Comparison of ENCODE assay signal across 12 mouse cellular contexts in the genomic region with DNA sequence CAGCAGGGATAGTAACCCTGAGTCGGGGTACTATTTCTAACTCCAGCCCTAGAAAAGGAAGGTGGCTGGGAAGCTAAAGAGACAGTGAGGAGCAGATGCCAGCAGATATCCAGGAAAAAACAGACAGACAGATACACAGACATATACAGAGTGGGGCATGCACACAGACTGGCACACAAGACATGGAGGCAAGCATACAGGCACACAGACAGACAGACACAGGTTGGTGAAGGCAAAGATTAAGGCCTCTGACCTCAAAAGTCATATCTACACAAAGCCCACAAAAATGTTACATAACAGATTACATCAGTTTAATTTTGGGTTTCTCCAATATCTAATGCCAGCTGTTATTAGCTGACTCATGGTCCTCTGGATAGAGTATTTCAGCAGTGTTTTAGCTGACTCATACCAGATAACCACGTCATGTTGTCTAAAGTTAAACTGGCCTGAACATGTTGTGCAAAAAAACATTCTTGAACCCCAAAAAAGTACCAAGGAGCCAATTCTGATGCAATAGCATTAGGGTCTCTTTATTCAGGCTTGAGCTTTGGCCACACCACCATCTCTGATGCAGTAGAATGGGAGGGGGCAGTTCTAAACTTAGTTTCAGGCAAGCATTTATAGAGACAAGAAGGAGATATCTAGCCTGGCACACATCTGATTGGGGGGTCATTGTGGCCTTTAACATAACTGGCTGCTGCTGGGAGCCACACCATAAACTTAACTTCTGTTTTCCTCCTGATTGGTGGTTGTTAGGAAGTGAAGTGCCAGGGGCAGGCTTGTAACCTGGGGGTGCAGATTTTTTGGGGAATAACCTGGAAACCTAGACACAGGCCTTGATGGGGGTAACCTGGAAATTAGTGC.
DNase-seq lines count a peak whose midpoint lies in the region; ATAC-seq lines count a peak whose summit lies in the region.
"Had no signal": no experiment of that assay in that cellular context is flagged by ENCODE, and none has a peak within 500 bp of the region (broad histone marks: within the 10 kb centered on the region; RNA-seq: fewer than 3 reads in every experiment).

No protein-coding gene starts in this region.

- 47% methylated on average over 2 of the region's 2 CpGs for WGBS in liver, embryonic 12.5 days (ENCODE audit: insufficient replicate concordance)

- no peak for ATAC-seq in megakaryocyte, adult 5-6 weeks (ENCODE audit: poor library complexity, severe bottlenecking)
- ATAC-seq in liver, embryonic 12.5 days, result peak; percentile 96
- ATAC-seq: lung, postnatal 0 days had no signal

- H3K4me1 ChIP-seq in megakaryocyte, embryonic 14.5 days, result peaks cover 13% of the 10 kb centered on the region
- H3K4me1 ChIP-seq in liver, embryonic 12.5 days, result peaks cover 20% of the 10 kb centered on the region
- H3K4me1 ChIP-seq: midbrain, embryonic 10.5 days had no signal

- no peaks in the 10 kb centered on the region for H3K9me3 ChIP-seq in megakaryocyte, embryonic 14.5 days
- no peaks in the 10 kb centered on the region for H3K9me3 ChIP-seq in liver, embryonic 12.5 days (replicated peaks)
- H3K9me3 ChIP-seq: midbrain, embryonic 10.5 days had no signal

- DNase-seq in adipocyte (ENCODE audit: low spot score), result peak; percentile 69
- DNase-seq in layer of hippocampus, adult 8-10 months (ENCODE audit: low spot score in 2 of 2), result no peak
- DNase-seq in urinary bladder, postnatal 10 days (ENCODE audit: low spot score), result no peak
- no peak for DNase-seq in layer of hippocampus, postnatal 14 days (ENCODE audit: low spot score in 2 of 2)
- DNase-seq: cerebellum, adult 9-10 months; embryo, embryonic 11 days had no signal

- H3K4me3 ChIP-seq in megakaryocyte, embryonic 14.5 days (replicated peaks), result peak overlapping the region; percentile 54
- H3K4me3 ChIP-seq in liver, embryonic 12.5 days, result 0 out of 2 replicates have a peak overlapping the region, but pooled peaks have one; percentile 7
- H3K4me3 ChIP-seq: midbrain, embryonic 10.5 days had no signal

- H3K27me3 ChIP-seq in megakaryocyte, embryonic 14.5 days (replicated peaks), result no peaks in the 10 kb centered on the region
- H3K27me3 ChIP-seq in liver, embryonic 12.5 days (replicated peaks), result no peaks in the 10 kb centered on the region

- peak overlapping the region; percentile 48 for H3K4me2 ChIP-seq in liver, embryonic 12.5 days

- H3K36me3 ChIP-seq in megakaryocyte, embryonic 14.5 days (replicated peaks; ENCODE audit: low read length), result no peaks in the 10 kb centered on the region
- no peaks in the 10 kb centered on the region for H3K36me3 ChIP-seq in liver, embryonic 12.5 days
- H3K36me3 ChIP-seq: midbrain, embryonic 10.5 days had no signal

- H3K9ac ChIP-seq in liver, embryonic 12.5 days, result peak overlapping the region; percentile 51

- peak overlapping the region; percentile 92 for H3K27ac ChIP-seq in liver, embryonic 12.5 days
- H3K27ac ChIP-seq: kidney, postnatal 0 days; midbrain, embryonic 10.5 days had no signal
